Mouse (Mus musculus) intestine, postnatal 0 days (tissue): ENCODE data around the gene Btnl4. TPM values are rescaled to one million over a fixed set of nuclear protein-coding genes. Genes with fewer than 3 reads are reported as not detected.
"Not testable (repeated sequence)": the region's sequence is repeated elsewhere in the genome, so short reads cannot be mapped to it uniquely, and the experiment has no call there.

Experiments
- ATAC-seq: fragments of 200-750 bp; cut with Nextera tagmentation; 2 replicates; pipeline ENCODE4 v1.8.0; 2017; ENCODE audit warnings: mild to moderate bottlenecking, moderate TSS enrichment, moderate library complexity
- H3K27ac ChIP-seq: fragments of 300-500 bp; sonication (generic); 2 replicates; pipeline ENCODE4 v1.5.1; 2014; ENCODE audit warnings: mild to moderate bottlenecking, low read depth, low read length, moderate library complexity
- H3K27me3 ChIP-seq: fragments of 300-500 bp; sonication (generic); replicated peaks from 2 replicates; pipeline ENCODE4 v1.6.1; 2014; ENCODE audit warnings: low read length, mixed read lengths; ENCODE audit not compliant: control insufficient read depth, insufficient read depth
- H3K36me3 ChIP-seq: fragments of 300-500 bp; sonication (generic); 2 replicates; pipeline ENCODE4 v1.6.1; 2014; ENCODE audit warnings: mild to moderate bottlenecking, moderate library complexity; ENCODE audit not compliant: control insufficient read depth, insufficient read depth
- H3K4me1 ChIP-seq: fragments of 300-500 bp; sonication (generic); replicated peaks from 2 replicates; pipeline ENCODE4 v1.6.1; 2014; ENCODE audit warnings: antibody characterized with exemption, low read length, mixed read lengths; ENCODE audit not compliant: control insufficient read depth, insufficient read depth
- H3K4me2 ChIP-seq: fragments of 300-500 bp; sonication (generic); replicated peaks from 2 replicates; pipeline ENCODE4 v1.6.1; 2014; ENCODE audit warnings: low read depth, mild to moderate bottlenecking, moderate library complexity
- H3K4me3 ChIP-seq: fragments of 300-500 bp; sonication (generic); 2 replicates; pipeline ENCODE4 v1.5.1; 2014; ENCODE audit warnings: low read depth, low read length
- H3K9ac ChIP-seq: fragments of 300-500 bp; sonication (generic); 2 replicates; pipeline ENCODE4 v1.6.1; 2014; ENCODE audit warnings: mild to moderate bottlenecking, low read depth, low read length
- H3K9me3 ChIP-seq: fragments of 300-500 bp; sonication (generic); 2 replicates; pipeline ENCODE4 v1.6.1; 2016; ENCODE audit warnings: mixed run types; ENCODE audit not compliant: control insufficient read depth
- CTCF ChIP-seq: sonication (generic); IDR thresholded peaks from 2 replicates; pipeline ENCODE4 v1.5.1; 2016; ENCODE audit warnings: low read depth, mild to moderate bottlenecking, control low read depth, antibody characterized with exemption, moderate library complexity
- WGBS: fragments of 180-500 bp; shearing (Covaris S2); extraction: QIAGEN DNeasy Blood & Tissue Kit; methylation state at CpG from one replicate; pipeline ENCODE4 v1.1.7; 2014; 5-methylcytosine and 5-hydroxymethylcytosine counted together
- polyA plus RNA-seq: library from polyadenylated mRNA; unstranded; fragments of >200 nt; fragmentation: Nextera tagmentation; extraction: Ambion mirVana; gene quantifications from 2 replicates; pipeline ENCODE4 v1.2.1, GENCODE M21; 2015

Btnl4 gene
- polyA plus RNA-seq, 1 experiment from 2014 or later = 20.2 TPM

DNA sequence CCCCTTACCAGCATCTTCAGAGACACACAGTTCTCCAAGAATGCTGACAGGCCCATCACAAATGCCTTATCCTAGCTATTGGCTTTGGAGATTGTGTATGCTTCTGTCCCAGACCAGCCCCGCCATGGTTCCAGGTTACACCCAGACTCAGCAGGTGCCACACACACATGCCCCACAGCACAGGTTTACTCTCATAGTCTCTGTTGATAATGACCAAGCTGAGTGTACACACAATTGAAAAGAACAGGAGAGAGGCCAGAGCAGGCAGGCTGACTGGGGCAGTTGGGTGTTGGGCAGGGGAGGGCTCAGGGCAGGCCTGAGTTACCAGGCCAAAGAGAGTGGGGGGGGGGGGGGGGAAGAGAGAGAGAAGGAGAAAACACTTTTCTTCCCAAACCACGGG lies 691 bp downstream of the Btnl4 start:
- Histone ChIP-seq H3K4me3 (peak overlapping the region; percentile 40), H3K9ac (peak overlapping the region; percentile 45), H3K4me2 (peak overlapping the region; percentile 69), H3K36me3 (peaks cover 13% of the 10 kb centered on the region), H3K9me3 (no peaks in the 10 kb centered on the region), H3K27ac (peak overlapping the region; percentile 73), H3K27me3 (no peaks in the 10 kb centered on the region), H3K4me1 (no peaks in the 10 kb centered on the region)
- no peak for TF ChIP-seq CTCF
- WGBS = 40% methylated on average over 1 of the region's 2 CpGs
- no peak for ATAC-seq

- peak overlapping the region; percentile 69 for H3K4me2 ChIP-seq
- H3K36me3 ChIP-seq = peaks cover 21% of the 10 kb centered on the region
- TF ChIP-seq CTCF = no peak
- H3K9me3 ChIP-seq = no peaks in the 10 kb centered on the region
- no peaks in the 10 kb centered on the region for H3K4me1 ChIP-seq
- no peak for ATAC-seq
- WGBS = 38% methylated on average over 3 of the region's 3 CpGs
- peak overlapping the region; percentile 40 for H3K4me3 ChIP-seq
- no peaks in the 10 kb centered on the region for H3K27me3 ChIP-seq
- H3K27ac ChIP-seq = peak overlapping the region; percentile 73; the same call in 1 of the 2 replicates
- H3K9ac ChIP-seq = no peak overlapping the region; the same call in 1 of the 2 replicates
Observed at GRCm38 (mm10) chr17:34475060-34475459, 2.1 kb downstream of the Btnl4 start.

DNA sequence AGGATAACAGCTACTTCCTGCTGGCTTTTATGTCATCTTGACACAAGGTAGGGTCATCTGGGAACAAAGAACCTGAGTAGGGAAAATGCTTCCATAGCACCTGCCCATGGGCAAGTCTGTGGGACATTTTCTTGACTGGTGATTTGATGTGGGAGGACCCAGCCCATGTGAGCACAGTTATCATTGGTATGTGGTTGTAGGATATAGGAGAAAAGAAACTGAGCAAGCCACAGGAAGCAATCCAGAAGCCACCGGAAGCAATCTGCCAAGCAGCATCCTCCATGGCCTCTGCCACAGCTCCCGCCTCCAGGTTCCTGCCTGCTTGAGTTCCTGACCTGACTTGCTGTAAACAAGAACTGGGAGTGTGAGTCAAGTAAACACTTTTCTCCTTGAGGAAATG lies 6.6 kb downstream of the Btnl4 start:
- Histone ChIP-seq H3K9ac (no peak overlapping the region), H3K4me3 (no peak overlapping the region), H3K27me3 (no peaks in the 10 kb centered on the region), H3K36me3 (peaks cover 39% of the 10 kb centered on the region), H3K27ac (no peak overlapping the region), H3K9me3 (no peaks in the 10 kb centered on the region), H3K4me1 (no peaks in the 10 kb centered on the region), H3K4me2 (no peak overlapping the region)
- TF ChIP-seq CTCF = no peak
- no peak for ATAC-seq
- 72% methylated on average over 2 of the region's 2 CpGs for whole genome bisulfite sequencing

DNA sequence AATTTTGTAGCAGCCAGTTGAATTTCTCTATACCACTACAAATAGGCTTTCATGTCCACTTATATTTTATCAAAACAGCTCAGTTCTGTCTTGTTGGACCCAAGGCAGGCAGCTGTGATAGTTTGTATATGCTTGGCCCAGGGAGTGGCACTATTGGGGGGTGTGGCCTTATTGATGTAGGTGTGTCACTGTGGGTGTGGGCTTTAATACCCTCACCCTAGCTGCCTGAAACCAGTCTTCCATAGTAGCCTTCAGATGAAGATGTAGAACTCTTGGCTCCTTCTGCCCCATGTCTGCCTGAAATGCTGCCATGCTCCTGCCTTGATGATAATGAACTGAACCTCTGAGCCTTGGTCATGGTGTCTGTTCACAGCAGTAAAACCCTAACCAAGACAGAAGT lies 11.2 kb downstream of the Btnl4 start:
- peaks cover 24% of the 10 kb centered on the region; the same call in 1 of the 2 replicates for H3K36me3 ChIP-seq
- H3K27me3 ChIP-seq, H3K4me3 ChIP-seq, H3K4me2 ChIP-seq, H3K4me1 ChIP-seq, H3K9ac ChIP-seq, H3K9me3 ChIP-seq, H3K27ac ChIP-seq: not testable (repeated sequence)
- peak; percentile 41; the same call in 1 of the 2 replicates for ATAC-seq

- Histone ChIP-seq H3K9ac (no peak overlapping the region), H3K27ac (no peak overlapping the region), H3K4me2 (no peak overlapping the region), H3K27me3 (no peaks in the 10 kb centered on the region), H3K4me3 (no peak overlapping the region), H3K36me3 (no peaks in the 10 kb centered on the region), H3K9me3 (no peaks in the 10 kb centered on the region), H3K4me1 (no peaks in the 10 kb centered on the region)
- ATAC-seq = no peak
- 85% methylated on average over 3 of the region's 3 CpGs for whole genome bisulfite sequencing
- TF ChIP-seq CTCF = no peak
Observed at GRCm38 (mm10) chr17:34459255-34459654, 17.9 kb downstream of the Btnl4 start.

DNA sequence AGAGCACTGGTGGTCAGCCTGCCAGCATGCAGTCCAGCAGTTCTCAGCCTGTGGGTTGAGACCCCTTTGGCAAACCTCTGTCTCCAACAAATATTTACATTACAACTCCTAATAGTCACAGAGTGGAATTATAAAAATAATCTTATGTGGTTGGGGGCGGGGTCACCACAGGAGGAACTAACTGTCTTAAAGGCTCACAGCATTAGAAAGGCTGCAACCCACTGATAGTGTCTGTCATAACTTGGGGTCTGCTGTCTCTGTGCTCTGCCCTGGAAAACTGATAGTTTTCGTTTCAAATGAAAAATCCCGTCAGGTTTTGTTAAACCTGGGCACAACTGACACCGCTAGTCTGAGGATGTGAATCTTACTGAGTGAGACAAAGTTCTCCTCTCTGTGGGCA lies 19.4 kb downstream of the Btnl4 start:
- no peaks in the 10 kb centered on the region for H3K36me3 ChIP-seq
- no peak for TF ChIP-seq CTCF
- no peak overlapping the region for H3K9ac ChIP-seq
- H3K4me2 ChIP-seq = no peak overlapping the region
- no peak for ATAC-seq
- no peaks in the 10 kb centered on the region for H3K9me3 ChIP-seq
- no peak overlapping the region for H3K4me3 ChIP-seq
- no peaks in the 10 kb centered on the region for H3K27me3 ChIP-seq
- no peaks in the 10 kb centered on the region for H3K4me1 ChIP-seq
- 70% methylated on average over 4 of the region's 4 CpGs for WGBS
- no peak overlapping the region for H3K27ac ChIP-seq

DNA sequence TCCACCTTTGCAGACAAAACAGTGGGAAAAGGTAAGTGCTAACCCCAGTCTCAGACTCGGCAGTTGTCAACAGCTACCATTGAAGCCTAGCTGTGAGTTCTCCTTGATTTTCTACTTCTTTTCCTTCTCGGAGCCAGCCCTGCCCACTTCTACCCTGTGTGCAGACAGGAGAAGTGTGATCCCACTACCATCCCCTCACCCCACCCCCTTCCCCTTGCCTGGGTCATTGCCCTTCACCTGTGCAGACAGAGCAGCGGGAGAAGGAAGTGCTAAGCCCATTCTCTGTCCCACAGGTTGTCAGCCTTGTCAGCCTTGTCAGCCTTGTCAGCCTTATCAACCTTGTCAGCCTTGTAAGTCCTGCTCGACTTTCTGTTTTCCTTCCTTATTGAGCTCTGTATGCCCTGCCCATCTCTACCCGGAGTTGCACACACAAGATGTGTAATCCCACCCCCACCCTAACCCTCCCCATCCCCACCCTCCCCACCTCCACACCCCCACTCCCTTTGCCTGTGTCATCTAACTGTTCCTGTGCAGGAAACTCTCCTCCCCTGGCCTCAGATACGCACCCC lies 28.6 kb downstream of the Btnl4 start:
- Histone ChIP-seq H3K27ac (peak overlapping the region; percentile 84), H3K4me2 (peak overlapping the region; percentile 48)

More for the DNA sequence above, 28.6 kb downstream of the Btnl4 start:
- WGBS = 16% methylated on average over 6 of the region's 6 CpGs
- H3K9me3 ChIP-seq = no peaks in the 10 kb centered on the region
- H3K27me3 ChIP-seq = no peaks in the 10 kb centered on the region
- H3K4me1 ChIP-seq = peaks cover 3% of the 10 kb centered on the region; the same call in 1 of the 2 replicates
- H3K4me3 ChIP-seq = no peak overlapping the region
- H3K36me3 ChIP-seq = no peaks in the 10 kb centered on the region
- TF ChIP-seq CTCF = no peak
- 0 out of 2 replicates have a peak overlapping the region, but pooled peaks have one; percentile 22 for H3K9ac ChIP-seq
- peak; percentile 86 for ATAC-seq
